8 mouse cellular contexts compared by ENCODE assay signal in genomic region chr13:58543066-58543465, GRCm38 (mm10).
DNase-seq lines count a peak whose midpoint lies in the region; ATAC-seq lines count a peak whose summit lies in the region.

No protein-coding gene starts in this region.

- ATAC-seq in common myeloid progenitor, adult 5-6 weeks (replicated peaks; ENCODE audit: low read depth, poor library complexity, severe bottlenecking), result peak; percentile 92

- DNase-seq in ZHBTc4 (ENCODE audit: low read depth, low spot score), result peak; percentile 84
- DNase-seq in gastrocnemius, postnatal 10 days, result peak; percentile 87
- DNase-seq in hindlimb bud, embryonic 11.5 days (ENCODE audit: extremely low spot score, low read depth, low spot score), result peak; percentile 31
- peak; percentile 43 to 68 for DNase-seq in left cerebral cortex, adult 8-10 months (ENCODE audit: low spot score in 2 of 2)
- DNase-seq in mesoderm, embryonic 11.5 days (ENCODE audit: low read depth, low spot score), result peak; percentile 82
- peak; percentile 33 to 57 for DNase-seq in right cerebral cortex, postnatal 36 days (ENCODE audit: low spot score in 2 of 2)
- DNase-seq in yolk sac, embryonic 10.5 days (ENCODE audit: low spot score), result peak; percentile 68

Comparison
In these comparisons a context has a peak if more than half of its experiments do, and no peak if none do; other contexts are left out.
1. Peak in every context shown above with its lines: DNase-seq and ATAC-seq.
2. DNase-seq: peak in every context shown above with its lines; median percentile 87 in gastrocnemius, postnatal 10 days; 84 in ZHBTc4; 82 in mesoderm, embryonic 11.5 days; 68 in yolk sac, embryonic 10.5 days; 56 in left cerebral cortex, adult 8-10 months; 45 in right cerebral cortex, postnatal 36 days; 31 in hindlimb bud, embryonic 11.5 days.